Comparison of ENCODE assay signal across 8 mouse cellular contexts in the genomic region with DNA sequence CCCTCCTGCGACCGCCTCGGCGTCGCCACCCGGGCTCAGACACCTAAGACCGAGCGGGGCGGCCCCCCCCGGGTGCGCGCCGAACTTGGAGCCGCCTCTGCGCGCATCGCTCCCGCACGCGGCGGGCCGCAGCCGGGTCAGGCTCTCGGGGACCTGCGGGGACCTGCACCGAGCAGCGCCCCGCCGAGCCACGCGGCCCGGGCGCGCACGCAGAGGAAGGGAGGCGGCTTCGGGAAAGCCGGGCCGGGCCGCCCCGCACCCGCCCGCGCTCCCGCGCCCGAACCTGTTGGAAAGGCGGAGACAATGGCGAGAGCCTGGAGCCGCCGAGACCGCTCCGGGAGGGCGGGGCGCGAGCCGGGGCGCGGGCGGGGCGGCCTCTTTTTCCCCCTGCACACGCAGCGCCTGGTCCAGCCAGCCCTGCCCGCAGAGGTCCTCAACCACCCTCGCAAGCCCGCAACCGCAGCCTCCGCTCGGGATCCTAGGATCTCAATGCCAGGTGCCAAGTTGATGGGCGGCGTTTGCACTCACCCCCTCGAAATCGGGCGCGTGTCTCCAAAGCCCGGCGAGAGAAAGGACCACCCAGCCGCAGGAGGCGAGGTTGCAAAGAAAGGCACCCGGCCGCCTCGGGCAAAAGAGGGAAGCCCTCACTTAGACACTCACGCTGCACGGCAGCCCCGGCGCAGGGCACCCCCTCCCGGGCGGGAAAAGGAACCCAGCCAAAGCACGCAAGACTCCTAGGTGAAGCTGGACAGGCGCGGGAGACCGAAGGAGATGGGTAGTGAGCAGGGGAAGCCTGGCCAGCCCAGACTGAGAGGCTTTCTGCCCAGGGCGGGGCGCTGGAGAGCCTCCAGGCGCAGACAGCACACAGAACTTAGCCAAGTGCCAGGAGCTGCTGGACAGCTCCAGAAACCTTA. TPM values are rescaled to one million over a fixed set of nuclear protein-coding genes. Genes with fewer than 3 reads are reported as not detected.
A peak's percentile ranks its signal among the peaks of the same experiment; 100 is the strongest.
DNase-seq lines count a peak whose midpoint lies in the region; ATAC-seq and TF ChIP-seq lines count a peak whose summit lies in the region.

A gene (minus strand): TSS at position 612 of the 914 bp plus-strand sequence.

- H3K27ac ChIP-seq in lung, embryonic 15.5 days, result no peak within 1 kb of the TSS
- peak within 1 kb of the TSS; percentile 96 for H3K27ac ChIP-seq in forebrain, postnatal 0 days (ENCODE audit: low read depth, low read length)
- no peak within 1 kb of the TSS for H3K27ac ChIP-seq in kidney, embryonic 16.5 days (ENCODE audit: low read length)
- no peak within 1 kb of the TSS for H3K27ac ChIP-seq in liver, embryonic 13.5 days

- H3K9ac ChIP-seq in lung, embryonic 15.5 days, result no peak within 1 kb of the TSS
- H3K9ac ChIP-seq in forebrain, postnatal 0 days, result peak within 1 kb of the TSS; percentile 91
- H3K9ac ChIP-seq in kidney, embryonic 16.5 days (replicated peaks; ENCODE audit: low read length), result peak within 1 kb of the TSS; percentile 55
- H3K9ac ChIP-seq in liver, embryonic 13.5 days, result no peak within 1 kb of the TSS

- H3K4me2 ChIP-seq in lung, embryonic 15.5 days, result peak within 1 kb of the TSS; percentile 85
- H3K4me2 ChIP-seq in forebrain, postnatal 0 days (ENCODE audit: low read depth), result peak within 1 kb of the TSS; percentile 74
- H3K4me2 ChIP-seq in kidney, embryonic 16.5 days (replicated peaks; ENCODE audit: low read depth, low read length), result peak within 1 kb of the TSS; percentile 99
- H3K4me2 ChIP-seq in liver, embryonic 13.5 days, result peak within 1 kb of the TSS; percentile 54

- DNase-seq in lung, adult 18-20 months, result no peak
- peak; percentile 89 for DNase-seq in cerebellum, adult 8-10 months
- peak; percentile 78 for DNase-seq in forebrain, postnatal 0 days
- DNase-seq in liver, embryonic 13.5 days, result no peak
- peak; percentile 82 for DNase-seq in right cerebral cortex, postnatal 25 days
- DNase-seq in B cell, adult 2 months, result no peak

- H3K4me3 ChIP-seq in lung, embryonic 15.5 days, result peak within 1 kb of the TSS; percentile 43
- H3K4me3 ChIP-seq in forebrain, postnatal 0 days (ENCODE audit: low read depth, low read length), result peak within 1 kb of the TSS; percentile 83
- peak within 1 kb of the TSS; percentile 60 for H3K4me3 ChIP-seq in kidney, embryonic 16.5 days (ENCODE audit: low read length)
- H3K4me3 ChIP-seq in liver, embryonic 13.5 days (replicated peaks), result peak within 1 kb of the TSS; percentile 38

- peak; percentile 42; the same call in 1 of the 2 replicates for ATAC-seq in lung, embryonic 15.5 days (ENCODE audit: borderline replicate concordance, extremely low read depth, low FRiP score, low TSS enrichment)
- peak; percentile 80 for ATAC-seq in forebrain, postnatal 0 days
- peak; percentile 92 for ATAC-seq in kidney, embryonic 16.5 days (ENCODE audit: low FRiP score, low TSS enrichment)
- ATAC-seq in liver, embryonic 13.5 days (ENCODE audit: low read depth), result no peak

- under 1% methylated on average over 90 of the region's 95 CpGs for WGBS in lung, embryonic 15.5 days
- under 1% methylated on average over 81 of the region's 95 CpGs for WGBS in forebrain, postnatal 0 days
- WGBS in kidney, embryonic 16.5 days, result under 1% methylated on average over 67 of the region's 95 CpGs
- WGBS in liver, embryonic 13.5 days (ENCODE audit: insufficient replicate concordance), result 2% methylated on average over 65 of the region's 95 CpGs

- no peaks in the 10 kb centered on the region for H3K9me3 ChIP-seq in lung, embryonic 15.5 days
- no peaks in the 10 kb centered on the region for H3K9me3 ChIP-seq in forebrain, postnatal 0 days (ENCODE audit: low read length)
- H3K9me3 ChIP-seq in kidney, embryonic 16.5 days (ENCODE audit: low read length), result no peaks in the 10 kb centered on the region
- no peaks in the 10 kb centered on the region for H3K9me3 ChIP-seq in liver, embryonic 13.5 days (replicated peaks)

- no peaks in the 10 kb centered on the region for H3K36me3 ChIP-seq in lung, embryonic 15.5 days
- H3K36me3 ChIP-seq in forebrain, postnatal 0 days (ENCODE audit: insufficient read depth), result no peaks in the 10 kb centered on the region
- no peaks in the 10 kb centered on the region for H3K36me3 ChIP-seq in kidney, embryonic 16.5 days (ENCODE audit: insufficient read depth, low read length)
- no peaks in the 10 kb centered on the region for H3K36me3 ChIP-seq in liver, embryonic 13.5 days

- H3K27me3 ChIP-seq in lung, embryonic 15.5 days, result peaks cover 52% of the 10 kb centered on the region
- H3K27me3 ChIP-seq in forebrain, postnatal 0 days (ENCODE audit: insufficient read depth, low read length), result no peaks in the 10 kb centered on the region
- H3K27me3 ChIP-seq in kidney, embryonic 16.5 days (ENCODE audit: insufficient read depth, low read length), result peaks cover 29% of the 10 kb centered on the region
- peaks cover 36% of the 10 kb centered on the region for H3K27me3 ChIP-seq in liver, embryonic 13.5 days

- peaks cover 12% of the 10 kb centered on the region for H3K4me1 ChIP-seq in lung, embryonic 15.5 days
- H3K4me1 ChIP-seq in forebrain, postnatal 0 days (ENCODE audit: insufficient read depth), result no peaks in the 10 kb centered on the region
- peaks cover 11% of the 10 kb centered on the region for H3K4me1 ChIP-seq in kidney, embryonic 16.5 days (ENCODE audit: insufficient read depth, low read length)
- H3K4me1 ChIP-seq in liver, embryonic 13.5 days (replicated peaks), result no peaks in the 10 kb centered on the region

- TF ChIP-seq CTCF in forebrain, postnatal 0 days (IDR thresholded peaks at IDR 0.05; ENCODE audit: low read depth), result peak; percentile 62; the same call in 1 of the 2 replicates

RNA-seq across cellular contexts. Expression of the gene that starts here (rescaled TPM):
- polyA plus RNA-seq in lung, embryonic 15.5 days (2015; fragmentation: Nextera tagmentation; extraction: Ambion mirVana), result 1.5 and 1.8 TPM in 2 replicates
- total RNA-seq in forebrain, postnatal 0 days (2014; rRNA removed), result 303 and 327 TPM in 2 replicates
- polyA plus RNA-seq in forebrain, postnatal 0 days (2015; fragmentation: Nextera tagmentation; extraction: Ambion mirVana), result 237 and 258 TPM in 2 replicates
- polyA plus RNA-seq in kidney, embryonic 16.5 days (2015; fragmentation: Nextera tagmentation; extraction: Ambion mirVana), result 12.3 and 13.6 TPM in 2 replicates
- 0.55 and 0.60 TPM in 2 replicates for polyA plus RNA-seq in liver, embryonic 13.5 days (2015; fragmentation: Nextera tagmentation; extraction: Ambion mirVana)

Comparison
In these comparisons a context has a peak if more than half of its experiments do, and no peak if none do; other contexts are left out.
1. RNA of the gene that starts here (polyA plus RNA-seq): 237 to 258 TPM in forebrain, postnatal 0 days; 12.3 to 13.6 TPM in kidney, embryonic 16.5 days, 1.5 to 1.8 TPM in lung, embryonic 15.5 days and 0.55 to 0.60 TPM in liver, embryonic 13.5 days; every median in the first group is over 10 times any median in the second.
2. H3K9ac ChIP-seq: peak in forebrain, postnatal 0 days (single experiment) and kidney, embryonic 16.5 days (single experiment); none in lung, embryonic 15.5 days (single experiment) and liver, embryonic 13.5 days (single experiment).
3. DNase-seq: peak in cerebellum, adult 8-10 months (single experiment), forebrain, postnatal 0 days (single experiment) and right cerebral cortex, postnatal 25 days (single experiment); none in lung, adult 18-20 months (0 of 2), liver, embryonic 13.5 days (single experiment) and B cell, adult 2 months (0 of 2).
4. Peak in every context shown above with its lines, with median percentiles within 50 percentile points of each other: H3K4me2 ChIP-seq and H3K4me3 ChIP-seq.